Mouse (Mus musculus) urinary bladder, postnatal 14 days (tissue): ENCODE results near the gene She.
A peak's percentile ranks its signal among the peaks of the same experiment; 100 is the strongest.

Source experiments
- DNase-seq: peaks from one replicate; pipeline ENCODE4 v3.0.0; 2021; ENCODE audit warnings: low spot score

Gene She

GRCm38 (mm10) chr3:89883582-89884041, 52.4 kb downstream of the She start:
- DNase-seq: no peak

GRCm38 (mm10) chr3:89885766-89886165, 54.6 kb downstream of the She start:
- DNase-seq: no peak

DNA sequence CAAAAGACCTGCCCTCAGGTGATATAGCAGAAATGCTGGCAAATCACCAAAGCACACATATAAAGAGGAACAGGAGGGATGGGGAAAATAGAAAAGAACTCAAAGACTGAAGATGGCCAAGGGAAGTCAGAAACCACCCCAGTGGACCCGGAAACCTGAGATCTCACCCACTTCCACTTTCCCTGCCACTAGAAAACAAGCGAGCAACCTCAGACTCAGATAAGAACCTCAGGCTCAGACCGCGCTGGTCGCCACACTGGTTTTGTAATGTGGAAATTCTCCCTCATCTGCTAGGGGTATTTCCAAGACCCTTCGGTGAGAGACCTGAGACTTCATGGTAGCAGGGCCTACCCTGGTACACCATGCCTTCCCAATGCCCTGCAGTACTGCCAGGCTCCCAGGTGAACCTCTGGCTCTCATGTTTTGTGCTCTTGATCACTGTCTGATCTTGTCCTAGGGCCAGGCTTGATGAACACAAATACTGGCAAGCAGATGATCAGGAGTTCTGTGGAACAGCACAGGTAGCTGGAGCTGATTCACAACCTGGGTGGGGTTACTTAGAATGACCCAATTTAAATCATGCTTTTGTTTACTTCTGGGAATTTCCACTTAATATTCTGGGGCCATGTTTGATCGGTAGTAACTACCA, 56.5 kb downstream of the She start:
- DNase-seq: no peak

GRCm38 (mm10) chr3:89889841-89890430, 58.8 kb downstream of the She start:
- DNase-seq: no peak

GRCm38 (mm10) chr3:89891696-89892095, 60.5 kb downstream of the She start:
- no peak for DNase-seq

- no peak for DNase-seq
Observed at GRCm38 (mm10) chr3:89892517-89893106, 61.4 kb downstream of the She start.

DNA sequence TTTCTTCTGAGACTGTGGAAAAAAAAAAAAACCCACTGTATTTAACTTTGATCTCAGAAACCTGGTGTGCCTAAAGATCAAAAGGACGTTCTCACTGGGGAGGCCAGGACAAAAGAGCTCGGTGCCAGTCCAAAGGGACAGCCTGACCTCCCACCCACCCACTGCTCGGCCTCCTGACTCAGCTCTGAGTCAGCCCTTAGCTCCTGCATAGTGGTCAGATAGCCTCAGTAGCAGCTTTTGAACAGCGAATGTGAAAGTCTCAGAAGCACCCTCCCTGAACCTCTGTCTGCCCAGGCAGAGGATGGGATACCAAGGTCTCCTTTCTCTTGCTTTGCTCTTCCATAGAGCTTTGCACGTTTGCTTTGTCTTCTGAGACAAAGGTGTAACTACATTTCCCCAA, 65.4 kb downstream of the She start:
- DNase-seq: peak; percentile 52

GRCm38 (mm10) chr3:89897204-89897796, 66.1 kb downstream of the She start:
- DNase-seq: peak; percentile 20

DNA sequence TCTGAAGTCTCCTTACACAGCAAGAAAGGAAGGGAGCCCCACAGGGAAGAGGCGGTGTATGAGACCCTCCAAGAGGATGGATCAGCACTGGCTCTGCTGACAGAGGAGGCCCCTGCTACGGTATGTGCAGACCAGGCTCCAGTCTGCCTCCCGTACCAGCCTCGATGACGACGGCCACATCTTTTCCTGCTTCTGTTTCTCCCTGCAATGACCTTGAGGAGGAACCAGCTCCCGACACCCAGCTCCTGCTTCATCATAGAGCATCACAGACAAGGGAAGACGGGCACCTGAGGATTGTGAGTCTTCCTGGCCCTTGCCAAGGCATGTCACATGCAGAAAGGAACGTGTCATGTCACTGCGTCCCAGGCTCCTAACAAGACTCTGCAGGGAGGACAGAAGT, 66.8 kb downstream of the She start:
- DNase-seq: no peak

GRCm38 (mm10) chr3:89898870-89899510, 67.8 kb downstream of the She start:
- DNase-seq: peak; percentile 41

- no peak for DNase-seq
Observed at GRCm38 (mm10) chr3:89899511-89899908, 68.3 kb downstream of the She start.

- no peak for DNase-seq
Observed at GRCm38 (mm10) chr3:89907846-89908245, 76.7 kb downstream of the She start.
